Mouse (Mus musculus) neural tube, embryonic 15.5 days (tissue): ENCODE data around the gene Pcdh9. TPM values are rescaled to one million over a fixed set of nuclear protein-coding genes. Genes with fewer than 3 reads are reported as not detected.

Experiments
- ATAC-seq: fragments of 200-750 bp; cut with Nextera tagmentation; 2 replicates; pipeline ENCODE4 v1.8.0; 2017; ENCODE audit warnings: mild to moderate bottlenecking, moderate TSS enrichment, moderate library complexity; ENCODE audit not compliant: low FRiP score
- H3K27ac ChIP-seq: fragments of 300-500 bp; sonication (generic); replicated peaks from 2 replicates; pipeline ENCODE4 v1.5.1; 2015; ENCODE audit warnings: mild to moderate bottlenecking, inconsistent platforms
- H3K27me3 ChIP-seq: fragments of 300-500 bp; sonication (generic); replicated peaks from 2 replicates; pipeline ENCODE4 v1.6.1; 2015; ENCODE audit warnings: inconsistent platforms
- H3K36me3 ChIP-seq: fragments of 300-500 bp; sonication (generic); 2 replicates; pipeline ENCODE4 v1.6.1; 2015; ENCODE audit warnings: inconsistent platforms
- H3K4me1 ChIP-seq: fragments of 300-500 bp; sonication (generic); 2 replicates; pipeline ENCODE4 v1.6.1; 2015; ENCODE audit warnings: inconsistent platforms
- H3K4me2 ChIP-seq: fragments of 300-500 bp; sonication (generic); 2 replicates; pipeline ENCODE4 v1.6.1; 2015; ENCODE audit warnings: inconsistent platforms, mild to moderate bottlenecking, moderate library complexity
- H3K4me3 ChIP-seq: fragments of 300-500 bp; sonication (generic); replicated peaks from 2 replicates; pipeline ENCODE4 v1.5.1; 2015; ENCODE audit warnings: mild to moderate bottlenecking, inconsistent platforms
- H3K9ac ChIP-seq: fragments of 300-500 bp; sonication (generic); replicated peaks from 2 replicates; pipeline ENCODE4 v1.6.1; 2015; ENCODE audit warnings: mild to moderate bottlenecking, inconsistent platforms
- H3K9me3 ChIP-seq: fragments of 300-500 bp; sonication (generic); replicated peaks from 2 replicates; pipeline ENCODE4 v1.6.1; 2016; ENCODE audit warnings: inconsistent platforms
- WGBS: fragments of 180-500 bp; shearing (Covaris S2); methylation state at CpG from one replicate; pipeline ENCODE4 v1.1.7; 2015; ENCODE audit warnings: mixed read lengths; 5-methylcytosine and 5-hydroxymethylcytosine counted together
- polyA plus RNA-seq: library from polyadenylated mRNA; unstranded; fragments of >200 nt; fragmentation: Nextera tagmentation; extraction: Ambion mirVana; gene quantifications from 2 replicates; pipeline ENCODE4 v1.2.1, GENCODE M21; 2015

Gene Pcdh9
- polyA plus RNA-seq, 1 experiment from 2014 or later: 192 TPM

DNA sequence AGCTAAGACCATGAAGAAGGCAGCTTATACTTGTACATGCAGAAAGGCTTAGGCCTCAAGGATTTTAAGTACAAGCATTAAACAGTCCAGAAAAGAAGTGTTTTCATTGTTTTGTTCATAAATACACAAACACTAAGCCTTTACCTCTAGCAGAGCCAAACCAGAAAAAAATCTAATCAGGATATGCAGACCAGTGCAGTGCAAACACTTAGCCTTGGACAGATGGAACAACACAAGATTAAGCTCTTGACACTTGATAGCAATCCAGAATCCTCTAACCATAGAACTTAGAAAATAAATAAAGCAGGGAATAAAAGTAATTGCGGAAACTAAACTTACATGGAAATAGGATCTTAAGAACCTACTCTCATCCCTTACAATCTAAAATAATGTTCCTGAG lies 10.4 kb downstream of the Pcdh9 start:
- no peak overlapping the region for H3K4me2 ChIP-seq
- no peaks in the 10 kb centered on the region for H3K27me3 ChIP-seq
- 92% methylated on average over 1 of the region's 1 CpGs for WGBS
- H3K9me3 ChIP-seq: no peaks in the 10 kb centered on the region
- no peak overlapping the region for H3K27ac ChIP-seq
- no peaks in the 10 kb centered on the region for H3K36me3 ChIP-seq
- H3K4me1 ChIP-seq: peaks cover 7% of the 10 kb centered on the region; the same call in 1 of the 2 replicates
- H3K4me3 ChIP-seq: no peak overlapping the region
- no peak for ATAC-seq
- no peak overlapping the region for H3K9ac ChIP-seq

DNA sequence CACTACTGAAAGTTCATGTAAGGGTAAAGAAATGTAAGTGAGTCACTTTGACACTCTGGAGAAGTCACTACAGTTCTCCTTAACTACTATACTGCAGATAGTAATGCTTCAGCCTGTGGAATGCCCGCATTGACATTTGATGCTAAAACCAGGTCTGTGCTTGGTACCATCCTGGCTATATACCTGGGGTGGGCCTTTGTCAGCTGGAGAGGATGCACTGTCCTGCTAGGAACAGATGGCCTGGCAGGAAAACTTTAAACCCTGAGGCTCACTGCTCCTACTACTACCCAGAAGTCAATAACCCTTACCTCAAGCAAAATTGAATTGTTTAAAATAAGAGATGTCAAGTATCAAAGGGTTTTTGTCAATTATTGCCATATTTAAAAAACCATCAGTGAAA lies 14.5 kb downstream of the Pcdh9 start:
- H3K27ac ChIP-seq: no peak overlapping the region
- H3K4me2 ChIP-seq: no peak overlapping the region
- H3K36me3 ChIP-seq: no peaks in the 10 kb centered on the region
- H3K4me1 ChIP-seq: no peaks in the 10 kb centered on the region
- no peaks in the 10 kb centered on the region for H3K27me3 ChIP-seq
- no peak for ATAC-seq
- H3K9ac ChIP-seq: no peak overlapping the region
- H3K4me3 ChIP-seq: no peak overlapping the region
- H3K9me3 ChIP-seq: no peaks in the 10 kb centered on the region
- WGBS: 91% methylated on average over 1 of the region's 1 CpGs

DNA sequence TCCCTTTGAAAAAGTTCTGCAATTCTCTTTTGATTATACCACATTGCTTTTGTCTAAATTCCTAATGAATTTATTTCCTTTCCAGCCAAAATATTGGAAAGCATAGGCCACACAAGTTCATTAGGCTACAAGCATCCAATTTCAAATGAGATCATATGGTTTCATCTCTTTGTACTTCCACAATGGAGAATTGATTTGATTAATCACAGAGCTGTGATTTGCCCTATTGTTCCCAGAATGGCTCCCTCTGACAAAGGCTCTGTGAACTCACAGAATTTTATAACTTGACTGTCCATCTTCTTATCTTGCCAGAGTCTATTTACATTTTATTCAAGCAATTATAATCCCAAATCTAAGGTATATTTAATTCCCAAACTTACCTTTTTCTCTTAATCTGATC lies 22.3 kb downstream of the Pcdh9 start:
- no peak overlapping the region for H3K9ac ChIP-seq
- H3K4me1 ChIP-seq: no peaks in the 10 kb centered on the region
- no peaks in the 10 kb centered on the region for H3K9me3 ChIP-seq
- H3K27ac ChIP-seq: no peak overlapping the region
- no peaks in the 10 kb centered on the region for H3K36me3 ChIP-seq
- H3K4me3 ChIP-seq: no peak overlapping the region
- no peaks in the 10 kb centered on the region for H3K27me3 ChIP-seq
- H3K4me2 ChIP-seq: no peak overlapping the region
- no peak for ATAC-seq

DNA sequence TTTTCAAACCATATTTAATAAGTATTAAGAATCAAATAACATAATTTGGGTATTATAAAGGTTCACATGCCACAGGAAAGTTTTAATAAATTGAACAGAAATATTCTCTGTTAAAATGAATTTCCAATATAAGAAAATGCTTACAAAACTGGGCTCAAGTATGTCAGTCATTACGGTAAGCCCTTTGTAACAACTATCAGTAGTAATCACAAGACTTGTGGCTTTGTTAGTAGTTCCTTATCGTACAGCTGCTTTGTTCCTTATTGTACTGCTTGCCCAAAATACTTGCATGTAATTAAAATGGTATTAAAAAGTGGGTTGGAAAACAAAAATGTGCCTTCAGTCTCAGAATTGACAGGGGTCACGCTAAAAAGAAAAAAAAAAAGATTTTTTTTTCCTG lies 32.4 kb downstream of the Pcdh9 start:
- ATAC-seq: no peak
- no peak overlapping the region for H3K4me3 ChIP-seq
- H3K36me3 ChIP-seq: no peaks in the 10 kb centered on the region
- H3K9me3 ChIP-seq: no peaks in the 10 kb centered on the region
- no peak overlapping the region for H3K9ac ChIP-seq
- no peak overlapping the region for H3K27ac ChIP-seq
- no peaks in the 10 kb centered on the region for H3K27me3 ChIP-seq
- WGBS: 87% methylated on average over 3 of the region's 3 CpGs
- no peaks in the 10 kb centered on the region for H3K4me1 ChIP-seq
- no peak overlapping the region for H3K4me2 ChIP-seq

DNA sequence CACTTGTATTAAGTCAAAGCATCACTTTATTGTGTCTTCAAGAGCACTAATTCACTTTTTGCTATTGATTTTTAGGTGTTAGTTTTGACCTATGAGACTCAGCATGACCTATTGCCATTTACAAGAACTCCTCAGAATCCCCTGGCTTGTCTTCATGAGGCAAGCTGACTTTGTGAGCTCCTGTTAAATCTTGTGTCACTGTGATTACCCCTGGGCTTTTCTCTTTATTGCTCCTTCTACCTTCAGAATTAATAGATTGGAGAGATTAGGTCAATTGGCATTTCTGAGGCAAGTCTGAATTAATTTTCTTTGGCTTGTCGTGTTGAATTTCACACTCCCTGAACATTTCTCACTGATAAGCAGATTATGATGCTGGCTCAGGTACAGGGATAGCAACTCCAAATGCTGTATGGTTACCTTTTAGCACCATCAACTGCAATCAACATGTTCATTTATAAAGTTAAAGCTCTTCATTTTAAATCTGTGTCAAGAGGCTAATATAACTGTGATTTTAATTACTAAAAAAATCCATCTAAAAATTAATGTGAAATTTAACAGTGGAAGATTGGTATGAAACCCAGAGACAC lies 44.3 kb downstream of the Pcdh9 start:
- Histone ChIP-seq H3K36me3 (no peaks in the 10 kb centered on the region), H3K27ac (no peak overlapping the region), H3K4me1 (no peaks in the 10 kb centered on the region), H3K27me3 (no peaks in the 10 kb centered on the region), H3K9me3 (no peaks in the 10 kb centered on the region), H3K4me3 (no peak overlapping the region), H3K9ac (no peak overlapping the region), H3K4me2 (no peak overlapping the region)
- 22% methylated on average over 1 of the region's 1 CpGs for WGBS
- ATAC-seq: no peak

DNA sequence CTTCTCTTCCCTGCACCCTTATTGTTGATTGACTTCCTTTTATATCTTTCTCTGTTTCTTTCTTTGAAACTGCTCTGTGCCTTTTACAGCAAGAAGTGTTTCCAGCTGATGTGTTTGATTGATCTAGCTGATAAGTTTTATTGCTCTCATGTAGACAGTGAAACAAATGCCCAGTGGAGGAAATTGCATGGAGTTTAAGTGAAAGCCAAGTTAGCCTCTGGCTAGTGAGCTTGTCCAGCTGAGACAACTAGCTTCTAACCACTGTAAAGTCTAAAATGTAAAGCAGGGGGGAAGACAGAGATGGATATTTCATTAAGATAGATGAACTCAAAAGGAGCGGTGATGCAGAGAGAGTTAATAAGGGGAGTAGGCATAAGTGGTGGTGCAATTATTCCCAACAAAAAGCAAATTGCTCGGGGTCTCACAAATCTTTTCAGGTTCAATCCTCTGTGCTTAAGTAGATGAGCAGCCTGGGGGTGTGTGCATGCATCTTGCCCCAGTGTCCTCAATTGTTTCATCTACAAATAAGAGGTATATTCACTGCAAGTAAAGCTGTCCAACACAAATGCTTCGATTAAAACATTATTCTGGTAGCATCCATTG lies 47.7 kb downstream of the Pcdh9 start:
- no peak overlapping the region for H3K4me2 ChIP-seq
- H3K36me3 ChIP-seq: no peaks in the 10 kb centered on the region
- no peak overlapping the region for H3K9ac ChIP-seq
- 29% methylated on average over 3 of the region's 3 CpGs for WGBS
- no peaks in the 10 kb centered on the region for H3K4me1 ChIP-seq
- H3K4me3 ChIP-seq: no peak overlapping the region
- H3K27me3 ChIP-seq: no peaks in the 10 kb centered on the region
- H3K27ac ChIP-seq: no peak overlapping the region
- H3K9me3 ChIP-seq: no peaks in the 10 kb centered on the region
- ATAC-seq: no peak

DNA sequence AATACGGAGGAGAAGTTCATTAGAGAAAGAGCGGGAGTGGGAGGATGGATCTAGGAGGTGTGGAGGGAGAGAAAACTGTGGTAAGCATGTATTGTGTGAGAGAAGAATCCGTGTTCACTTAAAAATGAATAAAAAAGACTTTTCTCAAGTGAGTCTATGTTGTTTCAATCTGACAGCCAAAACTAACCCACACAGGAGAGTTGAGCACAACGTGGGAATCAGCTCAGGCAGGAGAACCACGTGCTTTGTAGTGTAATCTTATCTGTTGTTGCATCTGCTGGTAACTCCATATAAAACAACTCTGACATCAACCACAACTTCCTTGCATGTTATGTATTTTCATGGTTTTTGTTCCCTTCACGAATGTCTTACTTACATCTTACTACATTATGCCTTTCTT lies 58.0 kb downstream of the Pcdh9 start:
- Histone ChIP-seq H3K4me1 (no peaks in the 10 kb centered on the region), H3K27ac (no peak overlapping the region), H3K4me3 (no peak overlapping the region), H3K4me2 (no peak overlapping the region), H3K9me3 (no peaks in the 10 kb centered on the region), H3K9ac (no peak overlapping the region), H3K27me3 (no peaks in the 10 kb centered on the region), H3K36me3 (no peaks in the 10 kb centered on the region)
- no peak for ATAC-seq
- 91% methylated on average over 6 of the region's 6 CpGs for WGBS

DNA sequence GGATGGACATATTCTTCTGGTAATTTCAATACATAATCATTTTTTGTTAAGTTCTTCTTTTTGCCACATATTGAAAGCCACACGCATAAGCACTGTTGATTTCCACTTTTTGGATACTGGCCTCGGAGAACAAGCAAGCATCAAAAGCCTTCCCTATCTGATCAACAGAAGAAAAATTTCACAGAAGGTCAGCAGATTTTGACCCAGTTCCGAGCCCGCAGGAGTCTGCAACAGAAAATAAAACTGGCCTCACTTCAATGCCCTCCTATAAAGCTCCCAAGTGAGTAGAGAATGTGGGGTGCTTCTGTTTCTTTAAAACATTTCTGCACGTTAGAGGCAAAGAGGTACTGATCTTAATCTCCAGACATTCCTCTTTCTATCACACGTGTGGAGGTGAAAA lies 63.3 kb downstream of the Pcdh9 start:
- no peak for ATAC-seq
- Histone ChIP-seq H3K9me3 (no peaks in the 10 kb centered on the region), H3K36me3 (no peaks in the 10 kb centered on the region), H3K27ac (no peak overlapping the region), H3K27me3 (no peaks in the 10 kb centered on the region), H3K9ac (no peak overlapping the region), H3K4me1 (peaks cover 9% of the 10 kb centered on the region), H3K4me3 (no peak overlapping the region), H3K4me2 (no peak overlapping the region)
- WGBS: 59% methylated on average over 6 of the region's 6 CpGs

DNA sequence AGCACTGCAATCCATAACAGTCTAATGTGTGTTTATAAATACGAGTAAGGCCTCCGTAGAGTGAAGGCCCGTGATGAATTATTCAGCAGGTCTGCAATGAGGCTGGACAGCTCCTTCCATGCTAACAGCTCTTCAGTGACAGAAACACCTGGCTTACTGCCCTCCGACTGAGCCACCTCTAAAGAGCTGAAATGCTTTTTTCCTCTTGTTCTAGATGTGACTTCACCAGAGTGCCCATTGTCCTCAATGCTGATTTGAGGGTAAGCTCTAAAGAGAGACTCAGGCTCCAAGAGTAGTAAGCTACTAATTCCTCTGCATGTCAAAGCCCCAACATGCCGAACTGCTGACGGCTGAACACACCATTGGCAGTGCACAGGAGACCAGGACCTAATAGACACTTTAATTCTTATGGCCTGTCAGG lies 64.4 kb downstream of the Pcdh9 start:
- peaks cover 9% of the 10 kb centered on the region for H3K4me1 ChIP-seq
- H3K9me3 ChIP-seq: no peaks in the 10 kb centered on the region
- 27% methylated on average over 6 of the region's 6 CpGs for WGBS
- no peak overlapping the region for H3K9ac ChIP-seq
- ATAC-seq: 0 out of 2 replicates have a peak, but pooled peaks have one; percentile 38
- H3K4me3 ChIP-seq: no peak overlapping the region
- H3K36me3 ChIP-seq: no peaks in the 10 kb centered on the region
- no peaks in the 10 kb centered on the region for H3K27me3 ChIP-seq
- no peak overlapping the region for H3K27ac ChIP-seq
- H3K4me2 ChIP-seq: peak overlapping the region; percentile 3; the same call in 1 of the 2 replicates

DNA sequence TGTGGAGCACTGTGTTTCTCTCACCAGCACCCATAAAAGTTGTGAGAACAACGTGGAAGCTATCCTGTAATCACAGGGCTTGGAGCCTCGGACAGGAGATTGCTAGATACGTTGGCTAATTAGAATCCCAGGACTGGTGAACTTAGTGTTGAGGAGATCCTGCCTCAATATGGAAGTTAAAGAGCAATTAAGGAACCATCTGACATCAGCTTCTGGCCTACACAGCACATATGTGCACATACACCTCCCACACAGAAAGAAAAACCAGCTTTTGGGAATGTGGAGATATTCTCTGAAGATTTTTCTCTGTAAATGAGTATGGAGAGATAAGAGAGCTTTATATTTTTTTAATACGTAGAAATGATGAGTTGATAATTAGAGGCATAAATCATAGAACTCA lies 71.6 kb downstream of the Pcdh9 start:
- H3K4me1 ChIP-seq: no peaks in the 10 kb centered on the region; the same call in 1 of the 2 replicates
- no peaks in the 10 kb centered on the region for H3K27me3 ChIP-seq
- no peaks in the 10 kb centered on the region for H3K9me3 ChIP-seq
- WGBS: 81% methylated on average over 4 of the region's 4 CpGs
- no peaks in the 10 kb centered on the region for H3K36me3 ChIP-seq
- no peak overlapping the region for H3K9ac ChIP-seq
- H3K27ac ChIP-seq: no peak overlapping the region
- H3K4me3 ChIP-seq: no peak overlapping the region
- no peak for ATAC-seq
- no peak overlapping the region for H3K4me2 ChIP-seq

DNA sequence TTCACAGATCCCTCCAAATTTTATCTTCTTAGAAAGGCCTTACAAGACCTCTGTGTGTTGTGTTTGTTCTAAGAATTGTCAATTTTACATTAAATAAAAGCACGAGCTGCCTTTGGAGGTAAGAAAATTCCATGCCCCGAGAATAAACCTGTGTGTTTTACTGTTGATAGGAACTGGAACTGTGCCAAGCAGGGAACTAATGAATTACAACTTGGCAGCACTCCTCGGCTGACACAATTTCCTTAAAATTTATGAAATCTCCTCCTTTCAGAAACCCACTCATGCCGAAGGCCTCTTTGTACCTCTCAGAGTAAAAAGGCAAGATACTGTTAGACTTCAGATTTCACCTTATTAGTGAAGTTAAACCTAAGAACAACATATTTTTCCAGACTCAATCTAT lies 72.9 kb downstream of the Pcdh9 start:
- ATAC-seq: no peak
- Histone ChIP-seq H3K4me3 (no peak overlapping the region), H3K9me3 (no peaks in the 10 kb centered on the region), H3K27me3 (no peaks in the 10 kb centered on the region), H3K27ac (no peak overlapping the region), H3K4me2 (no peak overlapping the region), H3K4me1 (no peaks in the 10 kb centered on the region; the same call in 1 of the 2 replicates), H3K36me3 (no peaks in the 10 kb centered on the region), H3K9ac (no peak overlapping the region)
- 23% methylated on average over 4 of the region's 4 CpGs for WGBS

DNA sequence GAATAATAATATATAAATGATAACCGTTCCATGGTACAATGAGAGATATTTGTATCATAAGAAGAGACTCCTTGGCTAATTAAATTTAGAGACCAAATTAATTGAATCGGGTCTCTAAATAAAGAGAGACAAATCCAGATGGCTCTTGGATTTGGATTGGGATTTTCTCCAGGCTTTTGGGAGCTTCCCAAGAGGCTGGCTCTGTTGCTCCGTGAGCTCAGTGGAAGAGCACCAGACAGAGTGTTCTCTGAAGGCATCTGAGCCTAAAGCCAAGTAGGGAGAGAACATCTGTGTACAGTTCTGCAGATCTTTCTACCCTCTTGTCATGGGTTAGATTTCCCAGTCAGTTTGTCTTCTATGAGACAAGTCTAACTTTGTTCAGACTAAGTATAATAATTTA lies 95.9 kb downstream of the Pcdh9 start:
- 80% methylated on average over 3 of the region's 3 CpGs for WGBS
- Histone ChIP-seq H3K4me1 (no peaks in the 10 kb centered on the region), H3K27ac (no peak overlapping the region), H3K4me3 (no peak overlapping the region), H3K9ac (no peak overlapping the region), H3K9me3 (no peaks in the 10 kb centered on the region), H3K4me2 (no peak overlapping the region), H3K36me3 (no peaks in the 10 kb centered on the region), H3K27me3 (no peaks in the 10 kb centered on the region)
- ATAC-seq: no peak
